Mouse (Mus musculus) MEL (cell line): ENCODE measurements around the gene 1700029H14Rik. TPM values are rescaled to one million over a fixed set of nuclear protein-coding genes. Genes with fewer than 3 reads are reported as not detected.

ENCODE experiments used
- DNase-seq: peaks from one replicate; pipeline ENCODE4 v3.0.0; 2011; ENCODE audit warnings: low read depth, low spot score
- H3K27ac ChIP-seq: 2 replicates; pipeline ENCODE4 v1.5.1; 2012; ENCODE audit warnings: low read depth, mild to moderate bottlenecking, control low read depth, low read length, moderate library complexity; ENCODE audit not compliant: control insufficient read depth
- H3K27me3 ChIP-seq, 2 experiments: fragments of 150-350 bp in 1 of 2; sonication (generic) in 1 of 2; 2 replicates each; pipeline ENCODE4 v1.6.1; 2012; ENCODE audit warnings: low read length in 2 of 2, mild to moderate bottlenecking in 2 of 2, improper control_type of control experiment in 1 of 2, moderate library complexity in 1 of 2; ENCODE audit not compliant: insufficient read depth in 2 of 2, control insufficient read depth in 1 of 2
- H3K36me3 ChIP-seq, 2 experiments: 2 replicates each; pipeline ENCODE4 v1.6.1; 2012 to 2014; ENCODE audit warnings: low read length in 2 of 2, improper control_type of control experiment in 1 of 2, inconsistent platforms in 1 of 2, mild to moderate bottlenecking in 1 of 2; ENCODE audit not compliant: insufficient read depth in 2 of 2, control insufficient read depth in 1 of 2
- H3K4me1 ChIP-seq, 2 experiments: fragments of 150-350 bp in 1 of 2; sonication (generic) in 1 of 2; 2 replicates each; pipeline ENCODE4 v1.6.1; 2012; ENCODE audit warnings: low read length in 2 of 2, improper control_type of control experiment in 1 of 2, mild to moderate bottlenecking in 1 of 2; ENCODE audit not compliant: insufficient read depth in 2 of 2, control insufficient read depth in 1 of 2
- H3K4me3 ChIP-seq, 2 experiments: fragments of 150-350 bp in 1 of 2; sonication (generic) in 1 of 2; 2 replicates each; pipeline ENCODE4 v1.5.1; 2012; ENCODE audit warnings: low read depth in 2 of 2, low read length in 2 of 2, mild to moderate bottlenecking in 2 of 2, moderate library complexity in 2 of 2, control low read depth in 1 of 2, improper control_type of control experiment in 1 of 2; ENCODE audit not compliant: control insufficient read depth in 1 of 2, insufficient read depth in 1 of 2
- H3K79me2 ChIP-seq: 2 replicates; pipeline ENCODE4 v1.6.1; 2012; ENCODE audit warnings: mild to moderate bottlenecking, low read length, moderate library complexity; ENCODE audit not compliant: control insufficient read depth, poor library complexity, insufficient read depth
- H3K9ac ChIP-seq: 2 replicates; pipeline ENCODE4 v1.6.1; 2012; ENCODE audit warnings: low read depth, mild to moderate bottlenecking, control low read depth, low read length, moderate library complexity; ENCODE audit not compliant: control insufficient read depth, poor library complexity, severe bottlenecking
- H3K9me3 ChIP-seq: fragments of 150-350 bp; sonication (generic); replicated peaks from 2 replicates; pipeline ENCODE4 v1.6.1; 2012; ENCODE audit warnings: mild to moderate bottlenecking, low read length, improper control_type of control experiment, moderate library complexity; ENCODE audit not compliant: insufficient read depth
- BHLHE40 ChIP-seq: IDR thresholded peaks from 2 replicates; pipeline ENCODE4 v1.6.1; 2012; ENCODE audit warnings: low read depth, mild to moderate bottlenecking, inconsistent platforms, low read length, improper control_type of control experiment, borderline replicate concordance
- CHD1 ChIP-seq: IDR thresholded peaks from 2 replicates; pipeline ENCODE4 v1.6.1; 2012; ENCODE audit warnings: low read depth, mild to moderate bottlenecking, inconsistent platforms, low read length, improper control_type of control experiment
- CHD2 ChIP-seq: IDR thresholded peaks from 2 replicates; pipeline ENCODE4 v1.6.1; 2011; ENCODE audit warnings: low read length, improper control_type of control experiment
- E2F4 ChIP-seq: IDR thresholded peaks from 2 replicates; pipeline ENCODE4 v1.6.1; 2011; ENCODE audit warnings: low read depth, low read length, improper control_type of control experiment, borderline replicate concordance
- ELF1 ChIP-seq: IDR thresholded peaks from 2 replicates; pipeline ENCODE4 v1.6.1; 2014; ENCODE audit warnings: low read depth, mild to moderate bottlenecking, inconsistent platforms, low read length, improper control_type of control experiment, moderate library complexity
- EP300 ChIP-seq, 2 experiments: IDR thresholded peaks; 2 replicates each; pipeline ENCODE4 v1.6.1; 2011; ENCODE audit warnings: improper control_type of control experiment in 2 of 2, low read length in 2 of 2, low read depth in 1 of 2, mild to moderate bottlenecking in 1 of 2
- ETS1 ChIP-seq: IDR thresholded peaks from 2 replicates; pipeline ENCODE4 v1.6.1; 2012; ENCODE audit warnings: low read depth, mild to moderate bottlenecking, inconsistent platforms, low read length, improper control_type of control experiment, moderate library complexity
- GABPA ChIP-seq: IDR thresholded peaks from 2 replicates; pipeline ENCODE4 v1.6.1; 2012; ENCODE audit warnings: low read depth, mild to moderate bottlenecking, inconsistent platforms, low read length, improper control_type of control experiment, moderate library complexity
- GATA1 ChIP-seq: IDR thresholded peaks from 2 replicates; pipeline ENCODE4 v1.6.1; 2011; ENCODE audit warnings: low read depth, low read length, improper control_type of control experiment
- HCFC1 ChIP-seq: IDR thresholded peaks from 2 replicates; pipeline ENCODE4 v1.6.1; 2012; ENCODE audit warnings: low read depth, mild to moderate bottlenecking, inconsistent platforms, low read length, improper control_type of control experiment, moderate library complexity
- KAT2A ChIP-seq: conservative IDR thresholded peaks from 2 replicates; pipeline ENCODE4 v1.6.1; 2012; ENCODE audit warnings: low read depth, low read length, improper control_type of control experiment, inconsistent platforms
- MAFK ChIP-seq: IDR thresholded peaks from 2 replicates; pipeline ENCODE4 v1.6.1; 2011; ENCODE audit warnings: low read depth, mild to moderate bottlenecking, low read length, improper control_type of control experiment, borderline replicate concordance
- MAX ChIP-seq: IDR thresholded peaks from 2 replicates; pipeline ENCODE4 v1.6.1; 2011; ENCODE audit warnings: low read length, improper control_type of control experiment
- MEF2A ChIP-seq: IDR thresholded peaks from 2 replicates; pipeline ENCODE4 v1.6.1; 2014; ENCODE audit warnings: low read depth, mild to moderate bottlenecking, inconsistent platforms, low read length, improper control_type of control experiment; ENCODE audit not compliant: poor library complexity, insufficient replicate concordance, severe bottlenecking; ENCODE audit errors: extremely low read depth
- MXI1 ChIP-seq: IDR thresholded peaks from 2 replicates; pipeline ENCODE4 v1.6.1; 2011; ENCODE audit warnings: mild to moderate bottlenecking, low read depth, low read length, improper control_type of control experiment
- MYB ChIP-seq: IDR thresholded peaks from 2 replicates; pipeline ENCODE4 v1.6.1; 2011; ENCODE audit warnings: mild to moderate bottlenecking, low read depth, low read length, improper control_type of control experiment
- MYC ChIP-seq: IDR thresholded peaks from 2 replicates; pipeline ENCODE4 v1.6.1; 2011; ENCODE audit warnings: low read depth, mild to moderate bottlenecking, low read length, improper control_type of control experiment, moderate library complexity
- NELFE ChIP-seq: IDR thresholded peaks from 2 replicates; pipeline ENCODE4 v1.6.1; 2011; ENCODE audit warnings: low read depth, low read length, improper control_type of control experiment
- POLR2AphosphoS2 ChIP-seq: IDR thresholded peaks from 2 replicates; pipeline ENCODE4 v1.6.1; 2011; ENCODE audit warnings: low read length, improper control_type of control experiment
- POLR2AphosphoS5 ChIP-seq: IDR thresholded peaks from 2 replicates; pipeline ENCODE4 v1.6.1; 2012; ENCODE audit warnings: low read depth, borderline replicate concordance, mild to moderate bottlenecking, inconsistent platforms, low read length, moderate library complexity, mixed read lengths
- RCOR1 ChIP-seq: IDR thresholded peaks from 2 replicates; pipeline ENCODE4 v1.6.1; 2012; ENCODE audit warnings: low read depth, mild to moderate bottlenecking, inconsistent platforms, low read length, improper control_type of control experiment
- SMC3 ChIP-seq: IDR thresholded peaks from 2 replicates; pipeline ENCODE4 v1.6.1; 2011; ENCODE audit warnings: low read depth, low read length, improper control_type of control experiment
- TBP ChIP-seq: IDR thresholded peaks from 2 replicates; pipeline ENCODE4 v1.8.0; 2011; ENCODE audit warnings: low read depth, low read length, improper control_type of control experiment
- TCF12 ChIP-seq: IDR thresholded peaks from 2 replicates; pipeline ENCODE4 v1.6.1; 2014; ENCODE audit warnings: low read depth, mild to moderate bottlenecking, inconsistent platforms, low read length, improper control_type of control experiment, moderate library complexity
- UBTF ChIP-seq: IDR thresholded peaks from 2 replicates; pipeline ENCODE4 v1.6.1; 2012; ENCODE audit warnings: low read depth, mild to moderate bottlenecking, inconsistent platforms, low read length, improper control_type of control experiment, moderate library complexity, borderline replicate concordance; ENCODE audit not compliant: insufficient read depth
- USF1 ChIP-seq: IDR thresholded peaks from 2 replicates; pipeline ENCODE4 v1.6.1; 2014; ENCODE audit warnings: low read depth, mild to moderate bottlenecking, inconsistent platforms, low read length, improper control_type of control experiment, moderate library complexity
- USF2 ChIP-seq, 2 experiments: IDR thresholded peaks; 2 replicates each; pipeline ENCODE4 v1.6.1; 2011 to 2012; ENCODE audit warnings: improper control_type of control experiment in 2 of 2, low read length in 2 of 2, borderline replicate concordance in 1 of 2, inconsistent platforms in 1 of 2, low read depth in 1 of 2, mild to moderate bottlenecking in 1 of 2; ENCODE audit not compliant: insufficient read depth in 1 of 2
- ZC3H11A ChIP-seq: IDR thresholded peaks from 2 replicates; pipeline ENCODE4 v1.6.1; 2012; ENCODE audit warnings: low read depth, mild to moderate bottlenecking, inconsistent platforms, low read length, improper control_type of control experiment
- ZMIZ1 ChIP-seq: IDR thresholded peaks from 2 replicates; pipeline ENCODE4 v1.6.1; 2012; ENCODE audit warnings: low read depth, mild to moderate bottlenecking, inconsistent platforms, low read length, improper control_type of control experiment, moderate library complexity
- polyA plus RNA-seq, 2 experiments: library from polyadenylated mRNA; stranded (reverse) in 1 of 2; unstranded in 1 of 2; fragments of >175 nt in 1 of 2; fragments of >200 nt in 1 of 2; gene quantifications; 2 replicates each; pipeline versions ENCODE4 v1.2.1 to v1.2.4; 2012; ENCODE audit warnings: low replicate concordance in 2 of 2, low read depth in 1 of 2; ENCODE audit not compliant: insufficient read length in 2 of 2, insufficient read depth in 1 of 2, missing spikeins in 1 of 2
- total RNA-seq: library from RNA; depleted of rRNA; stranded (reverse); fragments of 300-350 nt; gene quantifications from 2 replicates; pipeline ENCODE4 v1.2.3, GENCODE M21; 2012

The 1700029H14Rik gene
- total and polyA plus RNA-seq, 3 experiments, result 0.06 TPM; not detected in 2

DNA sequence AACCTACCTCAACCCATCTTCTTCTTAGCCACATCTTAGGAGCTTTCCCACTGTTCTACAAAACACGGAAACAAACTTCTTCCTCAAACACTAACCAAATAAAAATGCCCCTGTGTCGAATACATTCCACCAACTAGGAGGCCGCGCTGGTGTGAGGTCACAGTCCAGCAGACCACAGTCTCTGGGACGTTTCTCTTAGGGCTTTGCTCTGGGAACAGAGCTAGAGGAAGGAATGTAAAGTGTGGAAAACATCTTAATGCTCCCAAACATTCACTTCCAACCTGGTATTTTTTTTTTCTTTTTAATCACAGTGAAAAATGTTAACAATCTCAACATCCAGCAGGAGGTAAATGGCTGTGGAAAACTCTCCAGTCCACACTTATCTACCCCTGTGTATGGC is 45.5 kb downstream of the 1700029H14Rik start:
- Histone ChIP-seq H3K27me3 (peaks cover 0 to 1% of the 10 kb centered on the region in 2 experiments; a peak in 2 of 4 replicates), H3K4me1 (peaks cover 20 to 29% of the 10 kb centered on the region in 2 experiments), H3K4me3 (no peak overlapping the region), H3K79me2 (no peaks in the 10 kb centered on the region), H3K9ac (0 out of 2 replicates have a peak overlapping the region, but pooled peaks have one; percentile 13), H3K27ac (peak overlapping the region; percentile 54), H3K36me3 (peaks cover 0 to 22% of the 10 kb centered on the region in 2 experiments; a peak in 2 of 4 replicates), H3K9me3 (no peaks in the 10 kb centered on the region)
- TF ChIP-seq EP300 (IDR thresholded peaks at IDR 0.05; ENCODE audit: low read depth in 1 of 2, low read length in 2 of 2) (no peak), HCFC1 (no peak), GABPA (no peak), ZMIZ1 (no peak), MYB (no peak), ELF1 (no peak), GATA1 (no peak), CHD1 (no peak), UBTF (no peak), RCOR1 (no peak), POLR2AphosphoS5 (no peak), TBP (no peak), TCF12 (no peak)
- no peak for DNase-seq

DNA sequence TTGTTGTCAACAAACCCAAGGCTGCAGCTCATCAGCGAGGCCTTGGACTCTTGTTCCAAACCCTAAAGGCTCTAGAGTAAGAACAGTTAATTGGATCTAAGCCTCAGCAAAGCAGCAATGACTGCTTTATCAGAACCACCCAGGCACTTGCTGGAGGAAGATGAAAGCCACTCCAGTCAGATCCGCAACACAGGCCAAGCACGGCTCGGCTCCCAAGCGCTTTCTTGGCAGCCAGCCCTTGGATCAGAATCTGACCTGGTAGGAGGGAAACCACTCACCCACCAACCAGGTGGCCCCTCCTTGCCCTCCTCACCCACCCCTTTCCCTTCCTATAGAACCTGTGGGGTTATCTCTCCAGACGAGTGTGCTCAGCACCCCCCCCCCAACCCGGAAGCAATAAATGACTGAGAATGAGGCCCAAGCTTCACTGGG is 46.2 kb downstream of the 1700029H14Rik start:
- no peak overlapping the region for H3K4me3 ChIP-seq
- peak; percentile 87 for DNase-seq
- H3K4me1 ChIP-seq, result peaks cover 20 to 29% of the 10 kb centered on the region in 2 experiments
- peaks cover 0 to 22% of the 10 kb centered on the region in 2 experiments; a peak in 2 of 4 replicates for H3K36me3 ChIP-seq
- H3K9me3 ChIP-seq, result no peaks in the 10 kb centered on the region
- peaks cover 0 to 1% of the 10 kb centered on the region in 2 experiments; a peak in 1 of 4 replicates for H3K27me3 ChIP-seq
- peak overlapping the region; percentile 54 for H3K27ac ChIP-seq
- 0 out of 2 replicates have a peak overlapping the region, but pooled peaks have one; percentile 13 for H3K9ac ChIP-seq
- H3K79me2 ChIP-seq, result no peaks in the 10 kb centered on the region
- TF ChIP-seq CHD2 (no peak), MXI1 (no peak), TCF12 (peak; percentile 70), MYC (0 out of 2 replicates have a peak, but pooled peaks have one; percentile 59), MAFK (no peak), ELF1 (peak; percentile 77), MAX (peak; percentile 53; the same call in 1 of the 2 replicates), USF2 (IDR thresholded peaks at IDR 0.05; ENCODE audit: borderline replicate concordance in 1 of 2, insufficient read depth in 1 of 2, low read depth in 1 of 2, low read length in 2 of 2) (no peak), TBP (no peak), POLR2AphosphoS2 (no peak), MEF2A (no peak), KAT2A (no peak), SMC3 (no peak), GABPA (no peak), USF1 (no peak), ETS1 (peak; percentile 49), NELFE (no peak), POLR2AphosphoS5 (no peak), GATA1 (peak; percentile 50; the same call in 1 of the 2 replicates), ZC3H11A (no peak), E2F4 (no peak), EP300 (IDR thresholded peaks at IDR 0.05; ENCODE audit: low read depth in 1 of 2, low read length in 2 of 2) (peak; percentile 72 to 81), BHLHE40 (no peak)
